Mouse (Mus musculus) spleen, adult 2 months (tissue): ENCODE data around the gene Gm4952. TPM values are rescaled to one million over a fixed set of nuclear protein-coding genes. Genes with fewer than 3 reads are reported as not detected.

Experiments
- DNase-seq, 2 experiments: peaks; one replicate each; pipeline versions ENCODE4 v3.0.0 to v3.0.0-alpha.2; 2012 to 2021; ENCODE audit warnings: low spot score in 2 of 2, low read depth in 1 of 2
- H3K27ac ChIP-seq: fragments of 200-500 bp; 2 replicates; pipeline ENCODE4 v1.5.1; 2012; ENCODE audit warnings: low read length, inconsistent platforms; ENCODE audit not compliant: insufficient read depth
- H3K27me3 ChIP-seq: fragments of 200-500 bp; 2 replicates; pipeline ENCODE4 v1.6.1; 2012; ENCODE audit warnings: mild to moderate bottlenecking, moderate library complexity, low read length, inconsistent platforms; ENCODE audit not compliant: control insufficient read depth, insufficient read depth
- H3K36me3 ChIP-seq: fragments of 200-500 bp; 2 replicates; pipeline ENCODE4 v1.6.1; 2012; ENCODE audit warnings: mild to moderate bottlenecking, low read length, inconsistent platforms; ENCODE audit not compliant: control insufficient read depth, insufficient read depth
- H3K4me1 ChIP-seq: fragments of 200-500 bp; 2 replicates; pipeline ENCODE4 v1.6.1; 2011; ENCODE audit warnings: inconsistent platforms; ENCODE audit not compliant: control insufficient read depth, insufficient read depth, insufficient read length
- H3K4me3 ChIP-seq: fragments of 200-500 bp; 2 replicates; pipeline ENCODE4 v1.5.1; 2011; ENCODE audit warnings: mild to moderate bottlenecking, inconsistent platforms; ENCODE audit not compliant: insufficient read depth, insufficient read length; ENCODE audit errors: extremely low read depth
- CTCF ChIP-seq: fragments of 200-500 bp; IDR thresholded peaks from 2 replicates; pipeline ENCODE4 v1.5.1; 2011; ENCODE audit warnings: mild to moderate bottlenecking, inconsistent platforms; ENCODE audit not compliant: insufficient read depth, insufficient read length, insufficient replicate concordance; ENCODE audit errors: extremely low read depth
- POLR2A ChIP-seq: fragments of 200-500 bp; IDR thresholded peaks from 2 replicates; pipeline ENCODE4 v1.6.1; 2011; ENCODE audit warnings: low read depth, low read length, inconsistent platforms
- WGBS: fragments of 180-500 bp; shearing (Covaris S2); methylation state at CpG from one replicate; pipeline ENCODE4 v1.1.7; 2018; 5-methylcytosine and 5-hydroxymethylcytosine counted together
- polyA plus RNA-seq: library from polyadenylated mRNA; depleted of rRNA; stranded (reverse); fragments of >200 nt; gene quantifications from 2 replicates; pipeline ENCODE4 v1.2.3, GENCODE M21; 2012

Gene Gm4952
- polyA plus RNA-seq, 1 experiment, result not detected

DNA sequence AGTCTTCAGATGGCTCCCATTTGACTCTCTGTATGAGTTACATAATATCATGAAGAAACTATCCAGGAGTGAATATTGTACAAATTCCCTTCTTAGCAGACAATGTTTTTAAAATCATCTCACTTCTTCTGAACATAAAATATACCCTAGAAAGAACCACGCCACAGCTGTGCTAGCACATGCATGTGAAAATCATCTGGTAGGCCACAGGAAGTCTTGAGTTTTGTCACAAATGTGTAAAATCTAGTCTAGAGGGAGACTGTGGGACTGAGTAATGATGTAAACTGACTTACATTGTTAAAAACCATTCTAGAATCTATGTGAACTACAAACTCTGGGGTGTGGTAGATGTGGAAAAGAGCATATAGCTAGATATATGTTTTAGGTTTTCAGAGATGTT lies 28.1 kb upstream of the Gm4952 start:
- H3K27me3 ChIP-seq, result no peaks in the 10 kb centered on the region
- H3K36me3 ChIP-seq, result no peaks in the 10 kb centered on the region
- 29% methylated on average over 1 of the region's 1 CpGs for WGBS
- H3K27ac ChIP-seq, result no peak overlapping the region
- H3K4me1 ChIP-seq, result peaks cover 27% of the 10 kb centered on the region
- H3K4me3 ChIP-seq, result no peak overlapping the region
- no peak for DNase-seq
- no peak for TF ChIP-seq CTCF
- no peak for TF ChIP-seq POLR2A

DNA sequence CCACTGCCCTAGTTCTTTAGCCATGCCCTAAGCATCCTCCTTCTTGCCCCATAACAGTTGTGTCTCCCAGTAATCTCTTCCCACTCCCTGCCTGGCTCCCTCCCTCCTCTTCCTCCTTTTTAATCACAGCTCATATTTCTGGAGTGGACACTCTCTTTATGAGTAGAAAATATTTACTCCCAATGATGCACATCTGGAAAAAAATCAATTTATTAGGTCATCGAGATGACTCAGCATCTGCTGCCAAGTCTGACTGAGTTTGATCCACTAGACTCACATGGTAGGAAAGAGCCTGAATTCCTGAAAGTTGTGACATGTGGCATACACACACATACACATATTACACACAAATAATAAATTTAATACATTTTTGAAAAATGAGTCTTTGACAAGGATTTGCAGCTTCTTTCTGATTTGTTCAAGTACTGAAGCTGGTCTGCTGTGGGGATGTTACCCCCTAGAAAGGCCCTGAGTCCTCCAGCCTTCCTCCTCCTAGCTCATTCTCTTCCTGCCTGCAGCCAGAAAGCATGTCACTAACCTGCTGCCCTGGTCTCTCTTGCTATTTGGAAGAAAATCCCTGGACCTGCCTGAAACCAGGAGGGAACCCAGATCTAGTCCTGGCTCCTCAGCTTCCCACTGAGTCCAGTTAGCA lies 27.0 kb upstream of the Gm4952 start:
- Histone ChIP-seq H3K27me3 (no peaks in the 10 kb centered on the region), H3K27ac (peak overlapping the region; percentile 64), H3K4me3 (peak overlapping the region; percentile 28), H3K36me3 (peaks cover 4% of the 10 kb centered on the region), H3K4me1 (peaks cover 28% of the 10 kb centered on the region)
- no peak for DNase-seq
- TF ChIP-seq POLR2A (no peak), CTCF (no peak)
- WGBS, result 60% methylated on average over 1 of the region's 1 CpGs

DNA sequence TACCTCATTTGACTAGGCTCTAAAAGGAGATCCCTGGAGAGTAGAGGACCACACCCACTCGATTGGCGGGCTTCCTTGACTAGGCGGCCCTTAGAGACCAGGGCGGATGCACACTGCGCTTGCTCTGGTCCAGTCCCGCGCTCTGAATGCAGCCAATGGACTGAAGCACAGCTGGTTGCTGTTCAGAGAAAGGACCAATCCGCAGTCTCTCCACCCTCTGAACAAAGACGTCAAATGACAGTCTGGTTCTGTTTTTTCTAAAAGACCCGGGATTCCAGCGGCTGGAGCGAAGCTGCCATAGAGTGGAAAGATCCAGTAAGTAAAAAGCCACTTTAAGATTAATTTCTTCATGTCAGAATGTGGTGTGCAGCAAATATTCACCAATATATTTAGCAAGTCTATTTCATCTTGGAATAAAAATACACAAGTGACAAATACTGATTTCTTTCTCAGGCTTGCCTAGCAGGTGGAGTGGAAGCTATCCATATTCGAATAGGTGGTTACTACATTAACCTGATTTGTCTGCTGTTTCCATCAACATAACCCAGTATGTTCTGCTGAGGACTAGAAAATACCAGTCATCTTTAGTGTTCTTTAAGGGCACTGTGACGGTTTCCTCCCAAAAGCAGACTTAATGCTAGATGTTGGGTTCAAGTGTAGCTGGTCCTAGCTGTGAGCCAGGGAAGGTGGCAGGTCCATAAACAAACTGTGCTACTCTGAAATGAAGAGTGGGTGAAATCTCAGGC lies 26.3 kb upstream of the Gm4952 start:
- Histone ChIP-seq H3K4me1 (peaks cover 28% of the 10 kb centered on the region), H3K27me3 (no peaks in the 10 kb centered on the region), H3K36me3 (peaks cover 9% of the 10 kb centered on the region), H3K27ac (peak overlapping the region; percentile 96), H3K4me3 (peak overlapping the region; percentile 70)
- under 1% methylated on average over 14 of the region's 14 CpGs for WGBS
- TF ChIP-seq CTCF (no peak), POLR2A (no peak; the same call in 1 of the 2 replicates)
- DNase-seq, result peak; percentile 86 to 89

DNA sequence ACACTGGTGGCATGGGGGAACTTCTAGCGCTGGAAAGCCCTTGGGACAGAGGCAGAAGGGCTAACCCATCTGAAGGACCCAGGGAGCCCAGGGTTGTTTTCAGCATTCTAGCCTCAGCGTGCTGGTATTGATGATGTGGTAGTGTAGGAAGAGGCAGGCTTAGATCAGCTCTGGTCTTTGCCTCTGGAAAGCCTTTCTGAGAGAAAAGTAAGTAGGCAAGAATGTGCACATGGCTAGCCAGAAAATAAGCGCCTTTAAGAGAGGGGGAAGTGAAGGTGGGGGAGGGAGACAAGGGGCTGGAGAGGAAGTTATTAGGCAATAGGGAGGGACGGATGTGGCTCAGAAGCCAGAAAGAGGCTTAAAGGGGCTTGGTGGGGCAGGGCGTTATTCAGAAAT lies 25.8 kb upstream of the Gm4952 start:
- WGBS, result 2% methylated on average over 5 of the region's 5 CpGs
- Histone ChIP-seq H3K4me1 (peaks cover 25% of the 10 kb centered on the region), H3K36me3 (peaks cover 10% of the 10 kb centered on the region), H3K27me3 (no peaks in the 10 kb centered on the region), H3K27ac (peak overlapping the region; percentile 96), H3K4me3 (peak overlapping the region; percentile 70)
- TF ChIP-seq POLR2A (no peak; the same call in 1 of the 2 replicates), CTCF (no peak)
- DNase-seq, result peak in 1 of 2 experiments; percentile 57

DNA sequence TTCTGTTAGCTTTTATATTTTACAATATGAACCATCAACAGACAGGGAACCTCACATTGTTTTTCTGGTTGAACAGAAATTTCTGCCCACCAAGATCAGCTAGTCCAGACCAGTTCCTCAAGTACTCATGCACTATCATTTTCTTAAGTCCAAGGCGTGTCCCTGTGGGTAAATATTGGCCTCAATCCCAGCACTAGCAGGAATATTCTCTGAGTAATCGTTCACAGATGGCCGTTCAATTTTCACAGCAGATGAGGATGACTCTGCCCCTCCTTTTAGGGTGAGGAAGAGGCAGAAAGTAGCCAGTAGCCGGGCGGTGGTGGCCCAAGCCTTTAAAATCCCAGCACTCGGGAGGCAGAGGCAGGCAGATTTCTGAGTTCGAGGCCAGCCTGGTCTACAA lies 24.7 kb upstream of the Gm4952 start:
- H3K36me3 ChIP-seq, result peaks cover 10% of the 10 kb centered on the region
- no peaks in the 10 kb centered on the region for H3K27me3 ChIP-seq
- H3K27ac ChIP-seq, result peak overlapping the region; percentile 86
- WGBS, result 58% methylated on average over 7 of the region's 7 CpGs
- H3K4me3 ChIP-seq, result peak overlapping the region; percentile 6; the same call in 1 of the 2 replicates
- H3K4me1 ChIP-seq, result peaks cover 23% of the 10 kb centered on the region
- no peak for DNase-seq
- TF ChIP-seq CTCF (no peak), POLR2A (no peak)

DNA sequence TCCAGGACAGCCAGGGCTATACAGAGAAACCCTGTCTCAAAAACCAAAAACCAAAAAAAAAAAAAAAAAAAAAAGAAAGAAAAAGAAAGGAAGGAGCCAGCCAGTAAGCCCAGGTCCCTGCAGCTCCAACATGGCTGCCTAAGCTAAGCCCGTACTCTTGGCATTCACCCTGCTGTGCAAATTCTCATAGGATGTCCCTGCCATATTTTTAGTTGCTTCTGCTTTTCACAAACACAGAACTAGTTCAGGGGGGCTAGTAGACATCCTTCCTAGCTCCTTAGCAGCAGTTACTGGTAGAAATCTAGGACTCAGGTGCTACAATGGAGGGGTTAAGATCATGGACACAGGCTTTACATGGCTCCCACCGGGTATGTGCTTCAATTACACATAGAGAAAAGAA lies 24.3 kb upstream of the Gm4952 start:
- no peak for TF ChIP-seq POLR2A
- 45% methylated on average over 2 of the region's 2 CpGs for WGBS
- peak overlapping the region; percentile 24; the same call in 1 of the 2 replicates for H3K4me3 ChIP-seq
- no peaks in the 10 kb centered on the region for H3K27me3 ChIP-seq
- H3K27ac ChIP-seq, result peak overlapping the region; percentile 86
- H3K4me1 ChIP-seq, result peaks cover 21% of the 10 kb centered on the region
- no peak for DNase-seq
- peaks cover 10% of the 10 kb centered on the region for H3K36me3 ChIP-seq

DNA sequence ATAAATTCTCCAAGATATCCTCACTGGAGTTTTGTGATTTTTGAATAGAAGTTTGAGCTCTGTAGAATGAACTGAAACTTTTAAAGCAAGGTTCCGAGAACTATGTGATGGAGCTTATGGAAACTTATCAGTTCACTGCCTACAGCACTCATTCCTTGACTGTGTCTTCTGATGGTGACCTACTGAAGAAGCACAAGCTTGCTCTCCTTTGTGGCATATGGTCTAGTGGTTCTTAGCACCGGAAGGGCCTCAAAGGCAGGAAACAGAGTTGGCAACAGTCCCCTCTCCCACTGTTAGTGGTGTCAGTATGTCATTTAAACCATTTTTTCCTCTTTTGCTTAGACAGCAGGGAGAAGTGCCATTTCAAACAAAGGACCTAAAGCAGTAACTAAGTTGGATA lies 23.1 kb upstream of the Gm4952 start:
- H3K4me1 ChIP-seq, result peaks cover 21% of the 10 kb centered on the region
- WGBS, result 24% methylated on average over 2 of the region's 2 CpGs
- H3K27me3 ChIP-seq, result no peaks in the 10 kb centered on the region
- DNase-seq, result no peak
- TF ChIP-seq CTCF (no peak), POLR2A (no peak)
- no peak overlapping the region for H3K4me3 ChIP-seq
- no peak overlapping the region for H3K27ac ChIP-seq
- H3K36me3 ChIP-seq, result peaks cover 10% of the 10 kb centered on the region
